Mouse (Mus musculus) myocyte (in vitro differentiated cells): Measurements from ENCODE around the gene Diaph3.

ENCODE experiments used
- CEBPB ChIP-seq: IDR thresholded peaks from 2 replicates; pipeline ENCODE4 v1.6.1; 2011; ENCODE audit warnings: mild to moderate bottlenecking, moderate library complexity; ENCODE audit not compliant: poor library complexity, insufficient read depth, severe bottlenecking
- E2F4 ChIP-seq: IDR thresholded peaks from one replicate; pipeline ENCODE4 v1.6.1; 2011; ENCODE audit warnings: mild to moderate bottlenecking, control low read depth, moderate library complexity; ENCODE audit not compliant: insufficient read depth
- MAX ChIP-seq: IDR thresholded peaks from one replicate; pipeline ENCODE4 v1.6.1; 2011; ENCODE audit warnings: low read depth, mild to moderate bottlenecking, control low read depth
- MYOD1 ChIP-seq, 3 experiments: IDR thresholded peaks; one replicate each; pipeline ENCODE4 v1.6.1; 2011; ENCODE audit warnings: control low read depth in 2 of 3, low read depth in 2 of 3, mild to moderate bottlenecking in 2 of 3, moderate library complexity in 1 of 3; ENCODE audit not compliant: insufficient read length in 2 of 3, control insufficient read depth in 1 of 3
- MYOG ChIP-seq, 3 experiments: IDR thresholded peaks; one replicate each; pipeline ENCODE4 v1.6.1; 2011; ENCODE audit warnings: control low read depth in 2 of 3, low read depth in 2 of 3, mild to moderate bottlenecking in 2 of 3; ENCODE audit not compliant: insufficient read length in 2 of 3, control insufficient read depth in 1 of 3, insufficient read depth in 1 of 3
- POLR2A ChIP-seq: IDR thresholded peaks from one replicate; pipeline ENCODE4 v1.6.1; 2011; ENCODE audit warnings: low read depth, mild to moderate bottlenecking, control low read depth, moderate library complexity; ENCODE audit not compliant: insufficient read length
- POLR2AphosphoS2 ChIP-seq: IDR thresholded peaks from one replicate; pipeline ENCODE4 v1.6.1; 2011; ENCODE audit warnings: low read depth, control low read depth; ENCODE audit not compliant: insufficient read length
- SRF ChIP-seq: IDR thresholded peaks from one replicate; pipeline ENCODE4 v1.6.1; 2011; ENCODE audit warnings: low read depth; ENCODE audit not compliant: control insufficient read depth, insufficient read length
- TCF3 ChIP-seq: IDR thresholded peaks from one replicate; pipeline ENCODE4 v1.6.1; 2011; ENCODE audit warnings: low read depth, control low read depth; ENCODE audit not compliant: insufficient read length
- USF1 ChIP-seq: IDR thresholded peaks from one replicate; pipeline ENCODE4 v1.6.1; 2011; ENCODE audit warnings: low read depth, mild to moderate bottlenecking, control low read depth, moderate library complexity

DNA sequence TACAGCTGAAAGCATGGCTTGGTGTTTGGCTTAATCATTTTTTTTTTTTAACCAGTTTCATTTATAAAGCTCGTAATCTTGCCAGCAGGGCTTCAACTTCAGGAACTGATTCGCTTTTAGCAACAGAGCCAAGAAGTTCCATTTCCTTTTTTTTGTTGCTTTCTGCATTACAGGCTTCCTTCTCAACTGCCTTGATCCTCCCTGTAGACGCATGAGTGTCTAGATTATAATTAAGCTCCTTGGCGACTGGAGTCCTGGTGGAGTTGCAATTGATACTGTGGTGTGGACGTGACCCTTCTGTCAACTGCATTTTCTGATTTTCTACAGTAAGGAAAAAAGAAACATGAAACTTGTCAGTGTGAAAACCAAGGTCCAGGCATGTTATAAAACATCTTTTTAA, 484.8 kb downstream of the Diaph3 start:
- TF ChIP-seq POLR2A (no peak), MYOD1 (IDR thresholded peaks at IDR 0.05; ENCODE audit: control insufficient read depth in 1 of 3, insufficient read length in 2 of 3, low read depth in 2 of 3) (no peak), TCF3 (no peak), CEBPB (no peak), USF1 (no peak), MYOG (IDR thresholded peaks at IDR 0.05; ENCODE audit: control insufficient read depth in 1 of 3, insufficient read depth in 1 of 3, insufficient read length in 2 of 3, low read depth in 2 of 3) (no peak), SRF (no peak), POLR2AphosphoS2 (no peak), MAX (no peak), E2F4 (no peak)
